Mouse (Mus musculus) neural tube, embryonic 13.5 days (tissue): ENCODE results near the gene Ak5. TPM values are rescaled to one million over a fixed set of nuclear protein-coding genes. Genes with fewer than 3 reads are reported as not detected.
"Not testable (repeated sequence)": the region's sequence is repeated elsewhere in the genome, so short reads cannot be mapped to it uniquely, and the experiment has no call there.

ENCODE experiments used
- ATAC-seq: fragments of 200-750 bp; cut with Nextera tagmentation; 2 replicates; pipeline ENCODE4 v1.8.0; 2017; ENCODE audit warnings: low read depth, mild to moderate bottlenecking, moderate TSS enrichment, moderate library complexity
- H3K27ac ChIP-seq: fragments of 300-500 bp; sonication (generic); replicated peaks from 2 replicates; pipeline ENCODE4 v1.5.1; 2015; ENCODE audit warnings: moderate library complexity, mild to moderate bottlenecking, inconsistent platforms
- H3K27me3 ChIP-seq: fragments of 300-500 bp; sonication (generic); 2 replicates; pipeline ENCODE4 v1.6.1; 2015; ENCODE audit warnings: mild to moderate bottlenecking, inconsistent platforms
- H3K36me3 ChIP-seq: fragments of 300-500 bp; sonication (generic); 2 replicates; pipeline ENCODE4 v1.6.1; 2015; ENCODE audit warnings: mild to moderate bottlenecking, inconsistent platforms
- H3K4me1 ChIP-seq: fragments of 300-500 bp; sonication (generic); replicated peaks from 2 replicates; pipeline ENCODE4 v1.6.1; 2015; ENCODE audit warnings: inconsistent platforms
- H3K4me2 ChIP-seq: fragments of 300-500 bp; sonication (generic); 2 replicates; pipeline ENCODE4 v1.6.1; 2015; ENCODE audit warnings: inconsistent platforms, mild to moderate bottlenecking, moderate library complexity
- H3K4me3 ChIP-seq: fragments of 300-500 bp; sonication (generic); 2 replicates; pipeline ENCODE4 v1.5.1; 2015; ENCODE audit warnings: mild to moderate bottlenecking, inconsistent platforms
- H3K9ac ChIP-seq: fragments of 300-500 bp; sonication (generic); 2 replicates; pipeline ENCODE4 v1.6.1; 2015; ENCODE audit warnings: moderate library complexity, mild to moderate bottlenecking, inconsistent platforms
- H3K9me3 ChIP-seq: fragments of 300-500 bp; sonication (generic); 2 replicates; pipeline ENCODE4 v1.6.1; 2016; ENCODE audit warnings: inconsistent platforms
- WGBS: fragments of 180-500 bp; shearing (Covaris S2); methylation state at CpG from one replicate; pipeline ENCODE4 v1.1.7; 2015; 5-methylcytosine and 5-hydroxymethylcytosine counted together
- polyA plus RNA-seq: library from polyadenylated mRNA; unstranded; fragments of >200 nt; fragmentation: Nextera tagmentation; extraction: Ambion mirVana; gene quantifications from 2 replicates; pipeline ENCODE4 v1.2.1, GENCODE M21; 2015

Ak5 gene
- polyA plus RNA-seq, 1 experiment from 2014 or later: 7.2 TPM

DNA sequence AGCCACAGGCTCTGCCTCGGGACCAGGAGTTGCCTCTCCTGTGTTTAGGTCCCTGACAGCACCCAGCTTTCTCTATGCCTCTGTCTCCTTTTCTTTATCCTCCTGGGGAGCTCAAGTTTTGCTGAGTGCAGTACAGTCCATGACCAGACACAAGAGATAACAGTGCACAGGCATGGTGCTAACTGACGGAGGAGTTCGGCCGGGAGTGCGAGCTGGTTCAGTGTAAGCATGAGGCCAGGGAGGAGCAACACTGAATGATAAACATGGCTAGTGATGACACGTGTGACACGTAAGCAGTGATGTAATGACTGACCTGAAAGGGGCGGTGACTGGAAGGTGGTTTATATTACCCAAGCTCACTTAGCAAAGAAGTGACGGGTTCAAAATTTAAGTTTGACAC is 201.3 kb downstream of the Ak5 start:
- WGBS: 93% methylated on average over 9 of the region's 9 CpGs
- Histone ChIP-seq H3K4me1 (no peaks in the 10 kb centered on the region), H3K9me3 (no peaks in the 10 kb centered on the region), H3K36me3 (peaks cover 6% of the 10 kb centered on the region; the same call in 1 of the 2 replicates), H3K4me2 (no peak overlapping the region), H3K4me3 (no peak overlapping the region), H3K9ac (no peak overlapping the region), H3K27me3 (no peaks in the 10 kb centered on the region), H3K27ac (no peak overlapping the region)
- ATAC-seq: no peak

DNA sequence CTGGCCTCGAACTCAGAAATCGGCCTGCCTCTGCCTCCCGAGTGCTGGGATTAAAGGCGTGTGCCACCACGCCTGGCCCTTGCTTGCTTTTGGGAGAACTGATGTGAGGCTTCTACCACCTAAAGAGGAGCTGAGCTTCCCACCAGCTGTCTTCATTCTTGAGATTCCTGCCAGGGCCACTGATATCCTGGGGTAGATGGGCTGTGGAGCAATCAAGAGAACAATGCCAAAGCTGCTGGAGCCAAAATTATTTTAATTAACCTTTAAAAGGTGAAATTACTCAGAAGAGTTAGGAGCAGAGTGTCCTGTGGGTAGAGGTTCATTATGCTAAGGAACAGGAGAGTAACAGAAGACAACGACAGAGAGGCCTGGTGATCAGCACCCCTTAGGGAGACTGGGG is 202.8 kb downstream of the Ak5 start:
- no peak overlapping the region for H3K4me2 ChIP-seq
- no peaks in the 10 kb centered on the region for H3K27me3 ChIP-seq
- no peak overlapping the region for H3K27ac ChIP-seq
- H3K9me3 ChIP-seq: no peaks in the 10 kb centered on the region
- no peaks in the 10 kb centered on the region for H3K4me1 ChIP-seq
- 85% methylated on average over 6 of the region's 6 CpGs for WGBS
- H3K36me3 ChIP-seq: peaks cover 14% of the 10 kb centered on the region; the same call in 1 of the 2 replicates
- H3K9ac ChIP-seq: no peak overlapping the region
- H3K4me3 ChIP-seq: no peak overlapping the region
- no peak for ATAC-seq

DNA sequence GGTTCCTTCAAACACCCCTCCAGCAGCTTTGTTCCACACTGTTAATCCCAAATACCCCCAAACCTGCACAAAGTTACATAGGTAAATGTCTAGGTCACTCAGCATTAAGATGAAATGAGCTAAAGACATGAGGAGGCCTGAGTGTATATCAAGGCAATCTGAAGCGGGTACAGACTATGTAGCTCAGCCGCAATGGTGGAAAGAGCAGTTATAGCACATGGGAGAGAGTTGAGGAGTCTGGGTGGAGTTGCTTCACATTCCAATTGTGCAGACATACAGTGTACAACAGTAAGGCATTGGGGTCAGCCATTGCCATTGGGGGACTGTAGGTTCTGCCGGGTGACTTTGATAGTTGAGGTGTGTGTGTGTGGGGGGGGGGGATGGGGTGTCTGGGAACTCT is 203.7 kb downstream of the Ak5 start:
- 95% methylated on average over 3 of the region's 3 CpGs for WGBS
- H3K4me3 ChIP-seq: no peak overlapping the region
- H3K36me3 ChIP-seq: peaks cover 17% of the 10 kb centered on the region; the same call in 1 of the 2 replicates
- no peak overlapping the region for H3K4me2 ChIP-seq
- ATAC-seq: no peak
- no peaks in the 10 kb centered on the region for H3K27me3 ChIP-seq
- H3K27ac ChIP-seq: no peak overlapping the region
- no peaks in the 10 kb centered on the region for H3K4me1 ChIP-seq
- H3K9me3 ChIP-seq: no peaks in the 10 kb centered on the region
- H3K9ac ChIP-seq: no peak overlapping the region

DNA sequence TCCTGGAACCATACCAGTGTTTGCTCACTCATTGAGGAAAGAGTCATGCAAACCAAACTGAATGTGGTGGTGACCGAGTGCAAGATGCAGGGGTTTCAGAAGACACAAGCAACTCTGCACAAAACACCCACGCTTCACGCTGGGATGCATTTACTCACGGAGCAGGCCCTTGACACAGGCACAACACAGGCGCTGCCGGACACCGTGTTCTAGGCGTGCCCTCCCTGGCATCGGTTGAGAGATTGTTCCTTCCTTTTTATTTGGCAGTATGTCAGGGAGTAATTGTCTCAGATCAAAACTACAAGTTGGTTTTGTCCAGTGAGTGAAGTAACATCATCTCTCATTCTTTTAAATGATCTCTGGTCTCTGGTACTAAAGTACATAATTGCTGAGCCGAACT is 205.3 kb downstream of the Ak5 start:
- 94% methylated on average over 10 of the region's 10 CpGs for WGBS
- no peaks in the 10 kb centered on the region for H3K9me3 ChIP-seq
- no peaks in the 10 kb centered on the region for H3K27me3 ChIP-seq
- H3K4me2 ChIP-seq: no peak overlapping the region
- no peak for ATAC-seq
- no peaks in the 10 kb centered on the region for H3K4me1 ChIP-seq
- H3K9ac ChIP-seq: no peak overlapping the region
- no peak overlapping the region for H3K27ac ChIP-seq
- no peak overlapping the region for H3K4me3 ChIP-seq
- peaks cover 28% of the 10 kb centered on the region for H3K36me3 ChIP-seq

DNA sequence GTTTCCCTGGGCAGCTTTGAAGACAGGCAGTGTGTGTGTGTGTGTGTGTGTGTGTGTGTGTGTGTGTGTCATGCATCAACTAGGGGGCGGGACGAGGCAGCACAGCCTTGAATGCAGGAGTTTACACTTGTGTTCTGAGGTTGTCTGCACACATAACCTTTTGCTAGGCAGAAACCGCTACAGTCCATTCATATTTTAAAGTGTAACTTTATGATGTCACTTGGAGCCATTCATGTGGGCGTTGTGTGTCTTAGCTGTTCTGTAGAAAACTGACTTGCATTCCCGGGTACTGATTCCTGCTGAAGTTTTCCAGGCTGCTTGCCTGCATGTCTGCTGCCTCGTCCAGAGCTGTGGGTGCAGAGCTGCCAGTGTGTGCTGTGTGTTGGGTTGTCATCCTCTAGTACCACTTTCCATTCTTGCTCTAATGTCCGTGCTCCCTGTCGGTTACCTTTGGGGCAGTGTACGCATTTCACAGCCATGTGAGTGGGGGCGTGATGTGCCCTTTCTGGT is 206.1 kb downstream of the Ak5 start:
- no peak overlapping the region for H3K27ac ChIP-seq
- no peak for ATAC-seq
- H3K9ac ChIP-seq: no peak overlapping the region
- H3K4me2 ChIP-seq: no peak overlapping the region
- peaks cover 35% of the 10 kb centered on the region for H3K36me3 ChIP-seq
- no peaks in the 10 kb centered on the region for H3K27me3 ChIP-seq
- no peaks in the 10 kb centered on the region for H3K9me3 ChIP-seq
- H3K4me1 ChIP-seq: no peaks in the 10 kb centered on the region
- WGBS: 89% methylated on average over 10 of the region's 10 CpGs
- no peak overlapping the region for H3K4me3 ChIP-seq

DNA sequence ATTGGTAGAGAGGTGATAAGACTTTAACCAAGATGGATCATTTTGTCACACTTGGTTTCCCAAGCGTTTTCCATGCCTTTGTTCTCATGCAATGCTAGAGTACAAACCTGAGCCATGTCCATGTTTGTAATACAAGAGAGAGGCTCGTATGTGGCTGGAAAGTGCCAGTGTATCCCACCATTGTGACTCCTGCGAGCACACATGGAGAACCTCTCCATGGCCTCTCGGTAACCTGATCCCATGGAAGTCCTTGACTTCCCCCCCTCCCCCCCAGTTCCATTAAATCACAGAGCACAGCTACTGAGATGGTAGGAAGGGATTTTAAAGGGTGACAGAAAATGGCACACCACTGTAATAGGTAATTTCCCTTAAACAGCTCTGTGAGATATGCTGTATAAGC is 207.4 kb downstream of the Ak5 start:
- Histone ChIP-seq H3K4me2 (no peak overlapping the region), H3K4me1 (no peaks in the 10 kb centered on the region), H3K36me3 (peaks cover 47% of the 10 kb centered on the region), H3K9me3 (no peaks in the 10 kb centered on the region), H3K27me3 (no peaks in the 10 kb centered on the region), H3K4me3 (no peak overlapping the region), H3K27ac (no peak overlapping the region), H3K9ac (no peak overlapping the region)
- no peak for ATAC-seq
- WGBS: 55% methylated on average over 4 of the region's 4 CpGs

DNA sequence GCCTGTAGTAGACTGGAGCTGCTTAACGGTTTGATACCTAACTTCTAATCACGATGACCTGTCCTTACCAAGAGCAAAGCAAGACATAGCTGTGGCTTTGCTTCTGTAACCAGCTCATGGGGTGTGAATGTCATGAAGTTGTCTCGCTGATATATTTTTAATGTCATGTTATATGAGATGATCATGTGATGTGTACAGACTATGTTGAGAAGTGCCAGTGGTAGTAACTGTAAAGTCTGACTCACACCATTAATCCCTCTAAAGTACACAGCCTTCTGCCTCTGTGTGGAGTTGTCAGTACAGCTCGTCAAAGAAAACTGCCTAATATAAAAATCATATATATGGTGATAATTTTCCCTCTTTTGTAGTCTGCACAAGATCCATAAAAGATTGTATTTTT is 209.3 kb downstream of the Ak5 start:
- not testable (repeated sequence) for H3K4me2 ChIP-seq, ATAC-seq, H3K9ac ChIP-seq, H3K9me3 ChIP-seq, H3K27me3 ChIP-seq, H3K4me1 ChIP-seq, H3K4me3 ChIP-seq, H3K27ac ChIP-seq
- peaks cover 63% of the 10 kb centered on the region for H3K36me3 ChIP-seq
- 91% methylated on average over 4 of the region's 4 CpGs for WGBS

DNA sequence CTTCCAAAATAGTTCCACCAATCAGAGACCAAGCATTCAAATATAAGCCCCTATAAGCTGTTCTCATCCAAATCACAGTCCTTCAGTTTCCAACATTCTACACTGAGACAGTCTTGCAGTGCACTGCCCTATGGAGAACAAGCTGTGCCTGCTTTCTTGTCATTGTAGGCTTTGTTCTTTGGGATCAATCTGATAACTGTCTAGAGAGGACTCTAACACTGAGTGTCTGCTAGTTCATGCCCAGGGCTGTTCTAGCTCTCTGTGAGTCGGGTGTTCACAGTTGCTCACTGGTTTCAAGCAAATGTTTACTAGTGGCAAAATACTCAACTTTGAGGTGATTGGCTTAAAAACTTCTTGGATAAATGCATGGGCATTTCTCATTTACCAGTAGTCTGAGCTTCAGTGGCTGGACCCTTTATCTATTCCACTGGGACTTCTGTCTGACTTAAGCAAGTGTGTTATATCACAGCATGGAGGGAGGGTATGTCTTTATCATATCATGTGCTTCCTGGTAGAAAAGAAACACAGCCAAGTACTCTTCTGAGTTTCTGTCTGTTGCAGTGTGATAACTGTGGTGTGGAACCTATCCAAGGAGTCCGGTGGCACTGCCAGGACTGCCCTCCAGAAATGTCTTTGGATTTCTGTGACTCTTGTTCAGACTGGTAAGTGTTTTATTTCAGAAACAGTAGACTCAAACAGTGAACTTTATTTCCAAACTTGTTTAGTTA is 210.7 kb downstream of the Ak5 start:
- no peak for ATAC-seq
- no peak overlapping the region for H3K9ac ChIP-seq
- no peaks in the 10 kb centered on the region for H3K9me3 ChIP-seq
- no peaks in the 10 kb centered on the region for H3K4me1 ChIP-seq
- H3K4me2 ChIP-seq: no peak overlapping the region
- WGBS: 94% methylated on average over 2 of the region's 2 CpGs
- no peak overlapping the region for H3K27ac ChIP-seq
- H3K4me3 ChIP-seq: no peak overlapping the region
- H3K36me3 ChIP-seq: peaks cover 65% of the 10 kb centered on the region
- no peaks in the 10 kb centered on the region for H3K27me3 ChIP-seq

DNA sequence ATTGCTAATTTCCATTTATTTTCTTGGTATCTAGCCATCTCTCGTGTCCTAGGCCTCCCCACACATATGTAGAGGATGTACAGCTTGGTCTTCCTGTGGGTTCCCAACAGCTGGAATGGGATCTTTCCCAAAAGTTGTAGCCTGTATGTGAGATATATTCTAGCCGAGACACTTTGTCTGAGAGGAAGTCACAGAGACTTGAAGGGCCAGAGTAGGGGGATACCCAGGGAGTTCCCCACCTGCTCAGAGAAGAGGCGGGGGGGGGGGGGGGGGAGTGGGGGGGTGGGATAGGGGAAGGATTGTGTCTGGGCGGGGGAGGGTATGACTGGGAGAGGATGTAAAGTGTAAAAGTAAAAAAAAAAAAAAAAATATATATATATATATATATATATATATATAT is 215.0 kb downstream of the Ak5 start:
- WGBS: 81% methylated on average over 4 of the region's 4 CpGs
- Histone ChIP-seq H3K27me3 (no peaks in the 10 kb centered on the region), H3K4me3 (no peak overlapping the region), H3K4me2 (no peak overlapping the region), H3K9me3 (no peaks in the 10 kb centered on the region), H3K36me3 (peaks cover 66% of the 10 kb centered on the region), H3K9ac (no peak overlapping the region), H3K4me1 (no peaks in the 10 kb centered on the region), H3K27ac (no peak overlapping the region)
- ATAC-seq: no peak

DNA sequence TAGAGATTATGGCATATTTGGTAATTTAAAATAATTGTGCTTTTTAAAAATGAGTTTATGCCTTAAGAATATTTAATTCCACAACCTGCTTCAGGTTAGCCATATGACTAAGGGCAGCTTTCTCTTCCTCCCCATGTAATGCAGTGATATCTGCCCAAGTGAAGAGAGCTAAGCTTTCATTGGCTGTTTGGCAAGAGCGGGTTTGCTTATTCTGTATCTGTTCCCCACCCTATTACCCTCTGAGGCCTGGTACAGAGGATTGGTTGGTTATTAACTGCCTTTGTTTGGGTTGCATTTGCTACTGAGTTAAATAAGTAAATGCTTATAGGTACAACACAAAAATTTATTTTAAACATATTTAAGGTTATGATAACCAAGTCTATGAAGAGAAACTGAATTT is 221.2 kb downstream of the Ak5 start:
- no peaks in the 10 kb centered on the region for H3K9me3 ChIP-seq
- 94% methylated on average over 1 of the region's 1 CpGs for WGBS

DNA sequence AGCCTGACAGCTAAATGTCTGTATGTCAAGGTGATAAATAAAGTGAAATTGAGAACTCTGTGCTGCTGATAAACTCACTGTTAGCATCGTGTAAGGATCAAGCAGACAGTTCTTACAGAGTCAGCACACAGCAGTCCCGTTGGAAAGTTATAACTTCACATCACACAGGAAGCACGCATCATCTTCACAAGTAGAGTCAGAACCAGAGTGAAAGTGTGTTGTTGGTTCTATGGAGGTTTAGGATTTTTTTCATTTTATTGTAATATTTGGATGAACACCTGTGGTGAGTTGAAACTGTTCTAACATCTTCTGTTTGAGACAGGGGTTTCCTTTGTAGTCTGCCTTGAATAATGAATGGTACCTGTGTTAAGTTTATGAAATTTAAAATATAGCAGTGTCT is 224.0 kb downstream of the Ak5 start:
- no peak overlapping the region for H3K9ac ChIP-seq
- H3K4me2 ChIP-seq: no peak overlapping the region
- ATAC-seq: no peak
- 90% methylated on average over 3 of the region's 3 CpGs for WGBS
- no peaks in the 10 kb centered on the region for H3K9me3 ChIP-seq
- H3K27ac ChIP-seq: no peak overlapping the region
- no peaks in the 10 kb centered on the region for H3K4me1 ChIP-seq
- no peak overlapping the region for H3K4me3 ChIP-seq
- no peaks in the 10 kb centered on the region; the same call in 1 of the 2 replicates for H3K36me3 ChIP-seq
- H3K27me3 ChIP-seq: no peaks in the 10 kb centered on the region

More for the DNA sequence above, 221.2 kb downstream of the Ak5 start:
- Histone ChIP-seq H3K4me3 (no peak overlapping the region), H3K27ac (no peak overlapping the region), H3K4me2 (no peak overlapping the region), H3K36me3 (peaks cover 17% of the 10 kb centered on the region), H3K27me3 (no peaks in the 10 kb centered on the region), H3K9ac (no peak overlapping the region), H3K4me1 (no peaks in the 10 kb centered on the region)
- ATAC-seq: no peak

DNA sequence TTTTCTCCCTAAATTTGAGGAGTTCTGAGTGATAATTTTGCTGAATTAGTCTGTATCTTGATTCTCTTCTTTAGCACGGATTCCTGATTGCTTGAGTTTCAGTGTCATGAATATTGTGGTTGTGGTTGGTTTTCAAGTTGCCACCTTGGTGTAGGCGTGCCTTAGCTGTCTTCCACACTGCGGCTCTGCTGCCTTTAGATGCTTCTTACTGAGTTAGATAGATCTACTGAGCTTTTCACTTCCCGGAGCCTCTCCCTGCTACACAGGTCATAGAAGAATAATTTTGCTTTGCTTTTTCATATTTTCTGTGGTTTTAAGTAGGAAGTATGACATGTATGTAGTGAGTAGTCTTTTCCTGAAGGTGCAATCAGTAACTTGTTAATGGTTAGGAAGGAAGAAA is 225.4 kb downstream of the Ak5 start:
- ATAC-seq: no peak
- H3K9me3 ChIP-seq: no peaks in the 10 kb centered on the region
- H3K4me3 ChIP-seq: no peak overlapping the region
- no peak overlapping the region for H3K9ac ChIP-seq
- H3K27me3 ChIP-seq: no peaks in the 10 kb centered on the region
- 0 out of 2 replicates have a peak, but pooled peaks cover 3% of the 10 kb centered on the region for H3K36me3 ChIP-seq
- no peak overlapping the region for H3K4me2 ChIP-seq
- no peaks in the 10 kb centered on the region for H3K4me1 ChIP-seq
- H3K27ac ChIP-seq: no peak overlapping the region
- whole genome bisulfite sequencing: 94% methylated on average over 4 of the region's 4 CpGs

DNA sequence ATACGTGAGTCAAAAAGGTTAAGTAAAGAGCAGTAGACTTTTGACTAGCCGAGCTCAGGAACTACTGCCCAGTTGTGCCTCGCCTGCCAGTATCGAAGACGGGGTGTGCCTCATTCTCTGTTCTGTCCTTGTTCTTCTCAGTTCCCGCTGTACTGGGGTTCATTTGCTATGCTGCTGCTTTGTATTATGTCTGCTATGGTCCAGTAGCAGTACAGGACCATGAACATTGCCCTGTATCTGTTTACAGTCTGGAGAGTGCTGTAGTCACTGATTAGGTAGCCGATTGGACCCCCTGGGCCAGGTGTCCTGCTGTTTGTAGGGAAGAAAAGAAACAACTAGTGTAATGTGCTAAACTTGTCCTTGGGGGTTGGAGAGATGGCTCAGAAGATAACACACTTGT is 230.1 kb downstream of the Ak5 start:
- Histone ChIP-seq H3K27me3 (no peaks in the 10 kb centered on the region), H3K4me1 (no peaks in the 10 kb centered on the region), H3K36me3 (0 out of 2 replicates have a peak, but pooled peaks cover 6% of the 10 kb centered on the region), H3K9ac (no peak overlapping the region), H3K9me3 (no peaks in the 10 kb centered on the region), H3K4me2 (no peak overlapping the region), H3K27ac (no peak overlapping the region), H3K4me3 (no peak overlapping the region)
- WGBS: 97% methylated on average over 7 of the region's 7 CpGs
- ATAC-seq: no peak
